Mouse (Mus musculus) liver, adult 2 months (tissue): ENCODE data around the gene Zfp800. TPM values are rescaled to one million over a fixed set of nuclear protein-coding genes. Genes with fewer than 3 reads are reported as not detected.

Experiments
- DNase-seq: peaks from one replicate; pipeline ENCODE4 v3.0.0-alpha.2; 2011; ENCODE audit warnings: low read depth, low spot score; ENCODE audit errors: extremely low read depth
- H3K27ac ChIP-seq: fragments of 200-500 bp; replicated peaks from 2 replicates; pipeline ENCODE4 v1.5.1; 2012; ENCODE audit warnings: low read depth, mild to moderate bottlenecking, control low read depth, inconsistent platforms, low read length; ENCODE audit not compliant: insufficient read depth
- H3K27me3 ChIP-seq: fragments of 200-500 bp; 2 replicates; pipeline ENCODE4 v1.6.1; 2012; ENCODE audit warnings: mild to moderate bottlenecking, moderate library complexity, low read length, inconsistent platforms; ENCODE audit not compliant: control insufficient read depth, insufficient read depth
- H3K36me3 ChIP-seq: fragments of 200-500 bp; 2 replicates; pipeline ENCODE4 v1.6.1; 2012; ENCODE audit warnings: low read length, inconsistent platforms; ENCODE audit not compliant: control insufficient read depth, insufficient read depth
- H3K4me1 ChIP-seq: fragments of 200-500 bp; 2 replicates; pipeline ENCODE4 v1.6.1; 2011; ENCODE audit warnings: low read length; ENCODE audit not compliant: control insufficient read depth, insufficient read depth
- H3K4me3 ChIP-seq: fragments of 200-500 bp; 2 replicates; pipeline ENCODE4 v1.5.1; 2011; ENCODE audit warnings: low read depth, mild to moderate bottlenecking, control low read depth, low read length, moderate library complexity; ENCODE audit not compliant: insufficient read depth
- H3K79me2 ChIP-seq: fragments of 200-500 bp; 2 replicates; pipeline ENCODE4 v1.6.1; 2012; ENCODE audit warnings: inconsistent platforms, mild to moderate bottlenecking, low read length, moderate library complexity; ENCODE audit not compliant: control insufficient read depth, insufficient read depth
- H3K9ac ChIP-seq: fragments of 200-500 bp; 2 replicates; pipeline ENCODE4 v1.6.1; 2012; ENCODE audit warnings: low read depth, mild to moderate bottlenecking, control low read depth, inconsistent platforms, low read length
- CTCF ChIP-seq: fragments of 200-500 bp; IDR thresholded peaks from 2 replicates; pipeline ENCODE4 v1.5.1; 2011; ENCODE audit warnings: low read depth, low read length, control low read depth
- POLR2A ChIP-seq: fragments of 200-500 bp; IDR thresholded peaks from 2 replicates; pipeline ENCODE4 v1.6.1; 2011; ENCODE audit warnings: low read length, control low read depth; ENCODE audit not compliant: insufficient read depth; ENCODE audit errors: extremely low read depth
- WGBS: fragments of 180-500 bp; shearing (Covaris S2); methylation state at CpG from one replicate; pipeline ENCODE4 v1.1.7; 2018; 5-methylcytosine and 5-hydroxymethylcytosine counted together
- polyA plus RNA-seq: library from polyadenylated mRNA; depleted of rRNA; stranded (reverse); fragments of >200 nt; gene quantifications from 2 replicates; pipeline ENCODE4 v1.2.3, GENCODE M21; 2012
- total RNA-seq: library from RNA; depleted of rRNA; stranded (reverse); fragments of >200 nt; gene quantifications from 2 replicates; pipeline ENCODE4 v1.2.3, GENCODE M21; 2014

Zfp800 gene
- total and polyA plus RNA-seq, 2 experiments = 1.7 to 12.3 TPM

- H3K4me3 ChIP-seq = no peak overlapping the region
- no peak overlapping the region for H3K9ac ChIP-seq
- TF ChIP-seq CTCF (no peak), POLR2A (no peak)
- 86% methylated on average over 3 of the region's 3 CpGs for WGBS
- H3K27ac ChIP-seq = no peak overlapping the region
- no peak for DNase-seq
- no peaks in the 10 kb centered on the region for H3K79me2 ChIP-seq
- no peaks in the 10 kb centered on the region for H3K4me1 ChIP-seq
- no peaks in the 10 kb centered on the region for H3K27me3 ChIP-seq
- H3K36me3 ChIP-seq = no peaks in the 10 kb centered on the region
Observed at GRCm38 (mm10) chr6:28389038-28389437, 8.8 kb downstream of the Zfp800 start.

DNA sequence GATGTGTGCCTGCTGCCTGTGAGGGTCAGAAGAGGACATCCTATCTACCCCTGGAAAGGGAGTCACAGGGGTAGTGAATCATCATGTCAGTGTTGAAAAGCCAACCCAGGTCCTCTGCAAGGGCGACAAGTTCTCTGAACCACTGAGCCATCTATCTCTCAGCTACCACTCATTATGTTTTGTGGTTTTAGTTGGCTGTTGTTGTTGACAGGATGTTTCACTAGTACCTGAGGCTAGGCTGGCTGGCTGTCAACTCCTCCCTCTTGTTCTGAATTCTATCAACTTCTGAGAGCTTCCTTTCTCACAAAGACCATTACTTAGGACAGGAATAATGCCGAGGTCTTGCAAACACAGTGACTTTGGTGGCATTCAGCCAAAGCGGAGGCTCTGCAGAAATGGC is 12.6 kb downstream of the Zfp800 start:
- H3K4me1 ChIP-seq = no peaks in the 10 kb centered on the region
- TF ChIP-seq POLR2A = no peak
- TF ChIP-seq CTCF = no peak
- no peaks in the 10 kb centered on the region for H3K79me2 ChIP-seq
- H3K27me3 ChIP-seq = no peaks in the 10 kb centered on the region
- H3K27ac ChIP-seq = no peak overlapping the region
- no peak overlapping the region for H3K4me3 ChIP-seq
- no peaks in the 10 kb centered on the region for H3K36me3 ChIP-seq
- H3K9ac ChIP-seq = no peak overlapping the region
- 74% methylated on average over 3 of the region's 3 CpGs for WGBS
- DNase-seq = no peak

DNA sequence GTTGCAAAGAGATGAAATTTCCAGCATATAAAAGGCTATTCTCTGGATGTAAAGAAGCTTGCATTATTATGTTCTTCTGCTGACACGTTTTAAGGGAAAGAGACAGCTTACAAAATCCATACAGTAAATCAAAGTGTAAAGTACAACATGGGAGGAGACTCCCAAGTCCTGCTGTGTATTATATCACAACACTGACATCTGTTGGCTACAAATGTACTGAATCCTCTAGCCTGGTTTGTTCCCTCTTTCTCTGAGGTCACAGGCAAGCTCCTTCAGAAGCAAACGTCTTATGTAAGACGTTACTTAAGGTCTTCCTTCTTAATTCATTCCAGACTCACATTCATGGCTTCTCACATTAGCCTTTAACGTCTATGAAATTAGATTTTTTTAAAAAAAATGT is 15.8 kb downstream of the Zfp800 start:
- H3K4me1 ChIP-seq = no peaks in the 10 kb centered on the region
- no peaks in the 10 kb centered on the region for H3K27me3 ChIP-seq
- no peak overlapping the region for H3K4me3 ChIP-seq
- no peak for TF ChIP-seq POLR2A
- no peak for TF ChIP-seq CTCF
- no peak overlapping the region for H3K9ac ChIP-seq
- no peaks in the 10 kb centered on the region for H3K36me3 ChIP-seq
- no peak for DNase-seq
- WGBS = 51% methylated on average over 4 of the region's 4 CpGs
- H3K79me2 ChIP-seq = no peaks in the 10 kb centered on the region
- no peak overlapping the region for H3K27ac ChIP-seq

- no peaks in the 10 kb centered on the region for H3K4me1 ChIP-seq
- DNase-seq = no peak
- no peaks in the 10 kb centered on the region for H3K36me3 ChIP-seq
- no peaks in the 10 kb centered on the region; the same call in 1 of the 2 replicates for H3K27me3 ChIP-seq
- no peaks in the 10 kb centered on the region for H3K79me2 ChIP-seq
- no peak overlapping the region for H3K9ac ChIP-seq
- 79% methylated on average over 6 of the region's 6 CpGs for WGBS
- TF ChIP-seq POLR2A (no peak), CTCF (no peak)
- H3K4me3 ChIP-seq = no peak overlapping the region
- no peak overlapping the region for H3K27ac ChIP-seq
Observed at GRCm38 (mm10) chr6:28369966-28370683, 27.7 kb downstream of the Zfp800 start.

DNA sequence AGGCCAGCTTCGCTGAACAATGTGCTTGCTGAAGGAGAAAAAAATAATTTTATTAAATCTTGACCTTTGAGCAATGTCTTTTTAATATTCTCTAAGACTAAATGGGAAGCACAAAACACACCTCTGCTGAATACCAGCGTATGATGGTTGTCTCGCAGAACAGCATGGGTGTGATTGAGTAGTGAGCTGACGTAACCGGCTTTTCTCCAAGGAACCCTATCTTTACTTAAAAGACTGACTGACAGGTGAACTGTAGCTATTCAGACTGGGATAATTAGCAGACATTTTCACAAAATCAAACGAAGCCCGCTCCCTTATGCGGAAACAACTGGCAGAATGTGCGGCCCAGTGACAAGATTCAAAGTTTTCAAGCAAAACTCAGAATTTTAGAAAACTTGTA is 30.2 kb downstream of the Zfp800 start:
- H3K36me3 ChIP-seq = no peaks in the 10 kb centered on the region
- TF ChIP-seq CTCF = no peak
- no peak for TF ChIP-seq POLR2A
- no peaks in the 10 kb centered on the region; the same call in 1 of the 2 replicates for H3K27me3 ChIP-seq
- H3K27ac ChIP-seq = no peak overlapping the region
- H3K9ac ChIP-seq = no peak overlapping the region
- no peak for DNase-seq
- 95% methylated on average over 9 of the region's 9 CpGs for WGBS
- no peaks in the 10 kb centered on the region for H3K4me1 ChIP-seq
- no peaks in the 10 kb centered on the region for H3K79me2 ChIP-seq
- no peak overlapping the region for H3K4me3 ChIP-seq

DNA sequence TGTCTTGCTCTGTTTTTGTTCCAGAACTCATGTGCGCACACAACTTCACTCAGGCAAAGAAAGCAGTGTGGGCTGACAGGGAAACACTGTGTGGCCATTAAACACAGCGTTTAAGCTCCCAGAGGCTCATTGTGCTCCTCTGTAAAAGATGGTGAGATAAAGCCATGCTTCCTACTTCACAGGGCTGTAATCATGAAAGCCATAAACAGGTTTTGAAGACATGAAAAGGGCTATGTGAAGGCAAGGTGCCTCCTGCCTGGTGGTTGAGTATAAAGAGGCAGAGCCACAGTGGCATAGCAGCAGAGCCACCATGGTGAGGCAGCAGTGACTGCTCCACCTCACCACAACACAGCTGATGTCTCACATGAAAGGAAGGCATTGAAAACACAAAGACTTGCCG is 46.7 kb downstream of the Zfp800 start:
- 74% methylated on average over 3 of the region's 3 CpGs for WGBS

More for the DNA sequence above, 46.7 kb downstream of the Zfp800 start:
- H3K27ac ChIP-seq = no peak overlapping the region
- H3K36me3 ChIP-seq = no peaks in the 10 kb centered on the region
- no peak for DNase-seq
- H3K27me3 ChIP-seq = 0 out of 2 replicates have a peak, but pooled peaks cover 3% of the 10 kb centered on the region
- H3K79me2 ChIP-seq = no peaks in the 10 kb centered on the region
- H3K4me3 ChIP-seq = no peak overlapping the region
- no peak overlapping the region for H3K9ac ChIP-seq
- H3K4me1 ChIP-seq = no peaks in the 10 kb centered on the region
- TF ChIP-seq POLR2A = no peak
- TF ChIP-seq CTCF = no peak
